Mouse (Mus musculus): ENCODE results near the gene Prg3. TPM values are rescaled to one million over a fixed set of nuclear protein-coding genes. Genes with fewer than 3 reads are reported as not detected.

The Prg3 gene
- polyA plus RNA-seq, 1 experiment from 2014 or later: not detected

- Histone ChIP-seq H3K4me2 (ENCODE audit: low read depth, low read length) (no peak overlapping the region), H3K36me3 (ENCODE audit: control insufficient read depth, insufficient read depth, low read length) (peaks cover 5% of the 10 kb centered on the region), H3K27ac (replicated peaks; ENCODE audit: low read depth, low read length) (no peak overlapping the region), H3K4me1 (ENCODE audit: control insufficient read depth, insufficient read depth, low read length) (no peaks in the 10 kb centered on the region), H3K27me3 (replicated peaks; ENCODE audit: control insufficient read depth, insufficient read depth, low read length) (no peaks in the 10 kb centered on the region), H3K4me3 (ENCODE audit: low read depth, low read length) (no peak overlapping the region), H3K9me3 (ENCODE audit: control insufficient read depth, low read length) (no peaks in the 10 kb centered on the region), H3K9ac (ENCODE audit: low read depth, low read length) (no peak overlapping the region)
- WGBS: 35% methylated on average over 6 of the region's 6 CpGs
- DNase-seq (ENCODE audit: low spot score): no peak
- no peak for ATAC-seq (ENCODE audit: low read depth)
These were observed 25.0 kb upstream of the Prg3 start for GRCm38 (mm10) chr2:84962906-84963507.

- Histone ChIP-seq H3K27ac (replicated peaks; ENCODE audit: low read depth, low read length) (no peak overlapping the region), H3K36me3 (ENCODE audit: control insufficient read depth, insufficient read depth, low read length) (no peaks in the 10 kb centered on the region), H3K9ac (ENCODE audit: low read depth, low read length) (no peak overlapping the region), H3K27me3 (replicated peaks; ENCODE audit: control insufficient read depth, insufficient read depth, low read length) (no peaks in the 10 kb centered on the region), H3K4me1 (ENCODE audit: control insufficient read depth, insufficient read depth, low read length) (no peaks in the 10 kb centered on the region), H3K9me3 (ENCODE audit: control insufficient read depth, low read length) (no peaks in the 10 kb centered on the region), H3K4me3 (ENCODE audit: low read depth, low read length) (no peak overlapping the region), H3K4me2 (ENCODE audit: low read depth, low read length) (no peak overlapping the region)
- DNase-seq (ENCODE audit: low spot score) (no peak), ATAC-seq (ENCODE audit: low read depth) (no peak)
- 85% methylated on average over 7 of the region's 7 CpGs for WGBS
These were observed 23.8 kb upstream of the Prg3 start for GRCm38 (mm10) chr2:84964111-84964801.

GRCm38 (mm10) chr2:84967318-84967991 lies 20.6 kb upstream of the Prg3 start:
- Histone ChIP-seq H3K9me3 (ENCODE audit: control insufficient read depth, low read length) (no peaks in the 10 kb centered on the region), H3K36me3 (ENCODE audit: control insufficient read depth, insufficient read depth, low read length) (no peaks in the 10 kb centered on the region), H3K4me2 (ENCODE audit: low read depth, low read length) (no peak overlapping the region), H3K27me3 (replicated peaks; ENCODE audit: control insufficient read depth, insufficient read depth, low read length) (no peaks in the 10 kb centered on the region), H3K4me3 (ENCODE audit: low read depth, low read length) (no peak overlapping the region), H3K9ac (ENCODE audit: low read depth, low read length) (no peak overlapping the region), H3K4me1 (ENCODE audit: control insufficient read depth, insufficient read depth, low read length) (no peaks in the 10 kb centered on the region), H3K27ac (replicated peaks; ENCODE audit: low read depth, low read length) (no peak overlapping the region)
- ATAC-seq (ENCODE audit: low read depth): no peak
- 83% methylated on average over 5 of the region's 5 CpGs for WGBS
- no peak for DNase-seq (ENCODE audit: low spot score)

GRCm38 (mm10) chr2:84975580-84975979 lies 12.4 kb upstream of the Prg3 start:
- Histone ChIP-seq H3K4me3 (ENCODE audit: low read depth, low read length) (no peak overlapping the region), H3K36me3 (ENCODE audit: control insufficient read depth, insufficient read depth, low read length) (no peaks in the 10 kb centered on the region), H3K9me3 (ENCODE audit: control insufficient read depth, low read length) (no peaks in the 10 kb centered on the region), H3K4me2 (ENCODE audit: low read depth, low read length) (no peak overlapping the region), H3K9ac (ENCODE audit: low read depth, low read length) (no peak overlapping the region), H3K4me1 (ENCODE audit: control insufficient read depth, insufficient read depth, low read length) (no peaks in the 10 kb centered on the region), H3K27ac (replicated peaks; ENCODE audit: low read depth, low read length) (no peak overlapping the region), H3K27me3 (replicated peaks; ENCODE audit: control insufficient read depth, insufficient read depth, low read length) (no peaks in the 10 kb centered on the region)
- WGBS: 91% methylated on average over 2 of the region's 2 CpGs
- ATAC-seq (ENCODE audit: low read depth): no peak
- DNase-seq (ENCODE audit: low spot score): no peak

GRCm38 (mm10) chr2:84980188-84980587 lies 7.8 kb upstream of the Prg3 start, which contains the start of gene Prg2:
Prg2 (plus strand) TSS chr2:84980461.
- Histone ChIP-seq H3K36me3 (ENCODE audit: control insufficient read depth, insufficient read depth, low read length) (no peaks in the 10 kb centered on the region), H3K9ac (ENCODE audit: low read depth, low read length) (no peak within 1 kb of the TSS), H3K9me3 (ENCODE audit: control insufficient read depth, low read length) (no peaks in the 10 kb centered on the region), H3K27ac (replicated peaks; ENCODE audit: low read depth, low read length) (no peak within 1 kb of the TSS), H3K27me3 (replicated peaks; ENCODE audit: control insufficient read depth, insufficient read depth, low read length) (no peaks in the 10 kb centered on the region), H3K4me2 (ENCODE audit: low read depth, low read length) (no peak within 1 kb of the TSS), H3K4me3 (ENCODE audit: low read depth, low read length) (no peak within 1 kb of the TSS), H3K4me1 (ENCODE audit: control insufficient read depth, insufficient read depth, low read length) (no peaks in the 10 kb centered on the region)
- ATAC-seq (ENCODE audit: low read depth) (no peak), DNase-seq (ENCODE audit: low spot score) (no peak)
- 50% methylated on average over 1 of the region's 1 CpGs for WGBS

GRCm38 (mm10) chr2:84996376-84996775 lies 8.4 kb downstream of the Prg3 start:
- WGBS: 76% methylated on average over 2 of the region's 2 CpGs
- H3K4me2 ChIP-seq (ENCODE audit: low read depth, low read length): no peak overlapping the region

GRCm38 (mm10) chr2:84999486-85000181 lies 11.6 kb downstream of the Prg3 start:
- ATAC-seq (ENCODE audit: low read depth) (no peak), DNase-seq (ENCODE audit: low spot score) (peak; percentile 36)
- H3K4me3 ChIP-seq (ENCODE audit: low read depth, low read length): no peak overlapping the region
- H3K27ac ChIP-seq (replicated peaks; ENCODE audit: low read depth, low read length): no peak overlapping the region
- no peak overlapping the region for H3K4me2 ChIP-seq (ENCODE audit: low read depth, low read length)
- no peaks in the 10 kb centered on the region for H3K4me1 ChIP-seq (ENCODE audit: control insufficient read depth, insufficient read depth, low read length)
- no peaks in the 10 kb centered on the region for H3K36me3 ChIP-seq (ENCODE audit: control insufficient read depth, insufficient read depth, low read length)
- no peak overlapping the region for H3K9ac ChIP-seq (ENCODE audit: low read depth, low read length)
- 74% methylated on average over 3 of the region's 3 CpGs for WGBS
- H3K27me3 ChIP-seq (replicated peaks; ENCODE audit: control insufficient read depth, insufficient read depth, low read length): no peaks in the 10 kb centered on the region
- H3K9me3 ChIP-seq (ENCODE audit: control insufficient read depth, low read length): no peaks in the 10 kb centered on the region

More at GRCm38 (mm10) chr2:84996376-84996775, 8.4 kb downstream of the Prg3 start:
- ATAC-seq (ENCODE audit: low read depth) (no peak), DNase-seq (ENCODE audit: low spot score) (no peak)
- Histone ChIP-seq H3K4me1 (ENCODE audit: control insufficient read depth, insufficient read depth, low read length) (no peaks in the 10 kb centered on the region), H3K27ac (replicated peaks; ENCODE audit: low read depth, low read length) (no peak overlapping the region), H3K36me3 (ENCODE audit: control insufficient read depth, insufficient read depth, low read length) (no peaks in the 10 kb centered on the region), H3K9ac (ENCODE audit: low read depth, low read length) (no peak overlapping the region), H3K27me3 (replicated peaks; ENCODE audit: control insufficient read depth, insufficient read depth, low read length) (no peaks in the 10 kb centered on the region), H3K9me3 (ENCODE audit: control insufficient read depth, low read length) (no peaks in the 10 kb centered on the region), H3K4me3 (ENCODE audit: low read depth, low read length) (no peak overlapping the region)

GRCm38 (mm10) chr2:85001497-85001896 lies 13.5 kb downstream of the Prg3 start:
- 70% methylated on average over 13 of the region's 13 CpGs for WGBS
- H3K9me3 ChIP-seq (ENCODE audit: control insufficient read depth, low read length): no peaks in the 10 kb centered on the region
- no peak overlapping the region for H3K4me3 ChIP-seq (ENCODE audit: low read depth, low read length)
- no peaks in the 10 kb centered on the region for H3K27me3 ChIP-seq (replicated peaks; ENCODE audit: control insufficient read depth, insufficient read depth, low read length)
- H3K27ac ChIP-seq (replicated peaks; ENCODE audit: low read depth, low read length): no peak overlapping the region
- H3K4me2 ChIP-seq (ENCODE audit: low read depth, low read length): no peak overlapping the region
- H3K4me1 ChIP-seq (ENCODE audit: control insufficient read depth, insufficient read depth, low read length): no peaks in the 10 kb centered on the region
- no peaks in the 10 kb centered on the region for H3K36me3 ChIP-seq (ENCODE audit: control insufficient read depth, insufficient read depth, low read length)
- peak; percentile 9 for DNase-seq (ENCODE audit: low spot score)
- no peak for ATAC-seq (ENCODE audit: low read depth)
- no peak overlapping the region for H3K9ac ChIP-seq (ENCODE audit: low read depth, low read length)
